Mouse (Mus musculus) cerebellum, adult 8-10 months (tissue): Measurements from ENCODE around the gene Ino80b.
A peak's percentile ranks its signal among the peaks of the same experiment; 100 is the strongest.

Source experiments
- DNase-seq: peaks from one replicate; pipeline ENCODE4 v3.0.0; 2022

Gene Ino80b

GRCm38 (mm10) chr6:83116373-83117164 is 8.7 kb downstream of the Ino80b start:
- no peak for DNase-seq

- no peak for DNase-seq
Measured at GRCm38 (mm10) chr6:83115682-83116372, 9.4 kb downstream of the Ino80b start.

- DNase-seq, result peak; percentile 88
Measured at GRCm38 (mm10) chr6:83115011-83115671, 10.1 kb downstream of the Ino80b start, which contains the start of gene Mogs. Mogs (plus strand) TSS chr6:83115496.

GRCm38 (mm10) chr6:83111510-83112136 is 13.6 kb downstream of the Ino80b start:
- DNase-seq, result no peak

GRCm38 (mm10) chr6:83108762-83109668 is 16.2 kb downstream of the Ino80b start, which contains the start of gene Mrpl53:
Mrpl53 (plus strand) TSS chr6:83109040.
- DNase-seq, result peak; percentile 85

GRCm38 (mm10) chr6:83107566-83108400 is 17.4 kb downstream of the Ino80b start:
- peak; percentile 70 for DNase-seq

GRCm38 (mm10) chr6:83104158-83104557 is 21.1 kb downstream of the Ino80b start:
- DNase-seq, result no peak

- no peak for DNase-seq
Measured at GRCm38 (mm10) chr6:83103130-83103650, 22.0 kb downstream of the Ino80b start.

- DNase-seq, result no peak
Measured at GRCm38 (mm10) chr6:83101688-83102556, 23.3 kb downstream of the Ino80b start.

GRCm38 (mm10) chr6:83101316-83101687 is 23.9 kb downstream of the Ino80b start, which contains the start of the genes Ccdc142 and Gm42688:
Ccdc142 (plus strand) TSS chr6:83101601.
Gm42688 (plus strand) TSS chr6:83101617.
- peak; percentile 87 for DNase-seq

GRCm38 (mm10) chr6:83098411-83098810 is 26.8 kb downstream of the Ino80b start:
- no peak for DNase-seq

GRCm38 (mm10) chr6:83095968-83096367 is 29.3 kb downstream of the Ino80b start:
- no peak for DNase-seq

- no peak for DNase-seq
Measured at GRCm38 (mm10) chr6:83092416-83093127, 32.7 kb downstream of the Ino80b start.

GRCm38 (mm10) chr6:83087926-83088260 is 37.3 kb downstream of the Ino80b start:
- DNase-seq, result no peak

- DNase-seq, result no peak
Measured at GRCm38 (mm10) chr6:83087205-83087925, 37.9 kb downstream of the Ino80b start.

- no peak for DNase-seq
Measured at GRCm38 (mm10) chr6:83086121-83087035, 38.9 kb downstream of the Ino80b start, which contains the start of gene Lbx2. Lbx2 (plus strand) TSS chr6:83086367.

- DNase-seq, result no peak
Measured at GRCm38 (mm10) chr6:83084477-83084876, 40.8 kb downstream of the Ino80b start.
